Comparison of ENCODE assay signal across 1 mouse cellular context in genomic region chr13:34983479-34983878, GRCm38 (mm10).
TF ChIP-seq lines count a peak whose summit lies in the region.

No protein-coding gene starts in this region.

TF ChIP-seq in MEL, 35 proteins besides CTCF, POLR2A, EP300 and RAD21 (continued from another document):
- peak; percentile 83 for TF ChIP-seq TCF12 (IDR thresholded peaks at IDR 0.05; ENCODE audit: low read depth, low read length)
TF ChIP-seq in MEL: peak in this region for 7; not testable (repeated sequence) for 28.
